Mouse (Mus musculus) kidney, adult 9 months (tissue): ENCODE results near the gene Kdm4b.

Source experiments
- DNase-seq: peaks from one replicate; pipeline ENCODE4 v3.0.0; 2022

The Kdm4b gene

GRCm38 (mm10) chr17:56400221-56400620, 74.4 kb downstream of the Kdm4b start:
- no peak for DNase-seq

GRCm38 (mm10) chr17:56401051-56401521, 75.2 kb downstream of the Kdm4b start:
- DNase-seq, result peak; percentile 32

DNA sequence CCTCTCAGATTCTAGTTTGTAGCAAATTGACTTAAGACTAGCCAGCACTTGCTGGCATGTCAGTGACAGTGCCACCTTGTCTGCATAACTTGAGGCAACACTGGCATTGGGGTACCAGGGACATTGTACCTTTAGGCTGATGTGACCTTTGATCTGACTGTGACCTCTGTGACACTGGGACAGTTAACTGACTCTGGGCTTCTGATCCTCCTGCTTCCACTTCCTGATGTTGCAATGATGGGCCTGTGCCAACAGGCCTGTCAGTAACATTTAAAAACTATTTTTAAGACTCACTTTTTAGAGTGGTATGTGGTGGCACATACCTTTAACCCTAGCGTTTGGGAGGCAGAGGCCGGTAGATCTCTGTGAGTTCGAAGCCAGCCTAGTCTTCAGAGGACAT, 79.5 kb downstream of the Kdm4b start:
- no peak for DNase-seq

DNA sequence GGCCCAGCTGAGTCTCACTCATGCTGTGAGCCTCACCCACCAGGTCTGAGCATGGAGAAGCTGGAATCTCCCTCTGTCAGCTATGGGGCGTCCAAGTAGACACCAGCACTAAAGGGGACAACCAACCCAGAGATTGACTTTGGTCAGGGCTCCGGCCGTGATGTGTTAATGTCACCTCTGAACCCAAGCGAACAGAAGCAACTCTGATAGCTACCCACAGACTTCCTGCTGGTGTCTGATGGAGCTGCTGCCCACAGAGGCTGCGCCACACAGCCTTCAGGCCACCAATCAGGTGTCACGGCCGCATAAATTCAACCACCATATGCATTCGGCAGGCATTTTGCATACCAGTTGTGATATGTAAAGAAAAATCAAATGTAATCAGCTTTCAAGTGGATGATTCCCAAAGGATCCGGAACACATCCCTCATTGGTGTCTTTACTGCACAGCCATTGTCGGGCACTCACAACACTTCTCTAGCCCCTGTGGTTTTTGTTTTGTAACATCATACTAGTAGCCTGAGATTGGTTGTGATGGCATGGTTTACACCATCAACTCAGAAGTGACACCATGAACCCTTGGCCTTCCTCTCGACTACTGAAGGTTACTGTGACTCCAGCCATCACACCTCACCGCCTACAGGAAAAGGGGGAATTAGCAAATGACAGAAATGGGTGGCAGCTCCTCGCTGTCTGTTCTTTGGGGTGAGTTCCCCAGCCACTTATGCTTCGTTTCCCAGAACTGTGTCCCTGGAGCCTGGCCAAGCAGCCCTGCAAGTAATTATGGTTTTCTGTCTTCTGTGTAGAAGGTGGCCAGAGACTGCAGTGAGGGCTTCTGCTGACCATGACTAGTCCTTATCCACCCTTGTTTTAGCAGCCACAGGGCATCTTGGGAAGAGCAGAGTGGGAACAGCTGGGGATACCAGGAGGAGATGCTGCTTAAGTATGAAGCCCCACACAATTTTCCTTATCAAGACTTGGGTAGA, 80.3 kb downstream of the Kdm4b start:
- no peak for DNase-seq

DNA sequence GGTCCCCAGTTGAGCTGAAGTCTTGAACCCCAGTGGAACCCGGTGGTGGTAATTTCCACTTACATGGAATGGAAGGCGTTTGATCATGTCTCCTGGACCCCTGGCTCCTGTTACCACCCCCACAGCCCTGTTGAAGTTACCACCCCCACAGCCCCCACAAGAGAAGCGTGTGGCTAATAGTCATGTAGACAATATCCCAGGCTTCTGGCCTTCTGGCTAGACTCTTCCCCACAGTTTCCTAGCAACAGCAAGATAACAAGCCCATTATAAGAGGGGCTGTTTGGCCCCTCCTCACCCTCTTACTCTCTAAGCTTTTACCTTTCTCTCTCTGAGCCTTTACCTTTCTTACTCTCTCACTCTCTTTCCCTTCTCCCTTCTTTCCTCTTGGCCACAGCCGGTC, 81.0 kb downstream of the Kdm4b start:
- DNase-seq, result no peak

DNA sequence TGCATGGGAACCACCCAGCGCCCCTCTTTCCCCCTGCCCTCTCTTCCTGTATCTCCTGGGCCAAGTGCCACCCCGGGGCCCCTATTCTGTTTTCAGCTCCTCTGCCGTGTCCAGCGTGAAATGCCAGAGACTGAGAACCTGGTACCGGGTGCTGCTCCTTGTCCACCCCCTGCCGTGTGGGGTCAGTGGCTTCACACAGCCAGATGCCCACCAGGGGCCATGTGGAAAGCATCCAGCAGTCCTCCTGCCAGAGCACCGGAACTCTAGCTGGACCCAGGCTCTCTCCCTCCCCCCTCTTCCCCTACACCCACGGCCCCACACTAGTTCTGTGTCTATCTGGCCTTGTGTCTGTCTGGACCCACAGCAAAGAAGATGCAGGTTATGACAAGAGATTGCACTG, 81.5 kb downstream of the Kdm4b start:
- DNase-seq, result no peak

- no peak for DNase-seq
Measured at GRCm38 (mm10) chr17:56408965-56409625, 83.2 kb downstream of the Kdm4b start.

DNA sequence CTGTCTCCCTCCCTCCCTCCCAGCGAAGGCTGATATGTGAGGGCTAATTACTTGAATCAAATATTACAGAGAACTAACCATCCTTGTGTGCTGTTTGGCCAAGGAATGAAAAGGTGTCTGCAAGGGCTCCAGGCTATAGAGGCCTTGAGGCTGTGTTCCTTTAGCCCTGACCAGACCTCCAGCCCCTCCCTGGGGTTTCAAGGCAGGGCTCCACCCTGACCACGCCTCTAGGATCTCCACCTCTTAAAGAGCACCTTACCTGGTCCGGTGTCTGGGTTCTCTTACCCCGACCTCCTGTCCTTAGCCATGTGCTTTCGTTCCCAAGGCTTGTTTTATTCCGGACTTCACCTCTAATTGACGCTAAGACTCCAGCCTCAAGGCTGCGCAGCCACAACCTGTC, 83.9 kb downstream of the Kdm4b start:
- DNase-seq, result peak; percentile 20

DNA sequence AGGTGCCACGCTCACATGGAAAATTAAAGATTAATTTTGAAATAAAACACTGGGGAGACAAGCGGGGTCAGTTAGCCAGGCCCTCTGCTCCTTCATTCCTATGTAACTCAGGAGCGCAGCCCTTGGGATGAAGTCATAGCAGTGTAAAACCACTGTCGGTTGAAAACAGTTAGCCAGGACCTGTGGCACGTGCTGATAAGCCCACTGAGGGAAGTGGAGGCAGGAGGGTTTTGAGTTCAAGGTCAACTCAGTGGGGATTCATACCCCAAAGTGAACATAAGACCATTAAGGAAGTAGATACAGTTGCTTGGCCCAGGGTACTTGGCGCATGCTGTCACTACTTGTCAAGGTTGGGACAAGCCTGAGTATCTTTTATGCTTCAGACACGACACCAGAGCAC, 85.6 kb downstream of the Kdm4b start:
- no peak for DNase-seq

GRCm38 (mm10) chr17:56413113-56413512, 87.3 kb downstream of the Kdm4b start:
- DNase-seq, result no peak

GRCm38 (mm10) chr17:56414785-56415184, 88.9 kb downstream of the Kdm4b start:
- no peak for DNase-seq

- no peak for DNase-seq
Measured at GRCm38 (mm10) chr17:56418304-56418703, 92.4 kb downstream of the Kdm4b start.

GRCm38 (mm10) chr17:56420022-56420421, 94.2 kb downstream of the Kdm4b start:
- DNase-seq, result no peak

- peak; percentile 39 for DNase-seq
Measured at GRCm38 (mm10) chr17:56424726-56425583, 99.1 kb downstream of the Kdm4b start.

GRCm38 (mm10) chr17:56425584-56425914, 99.7 kb downstream of the Kdm4b start:
- DNase-seq, result peak; percentile 58

- no peak for DNase-seq
Measured at GRCm38 (mm10) chr17:56425941-56426340, 100.1 kb downstream of the Kdm4b start.

GRCm38 (mm10) chr17:56427857-56428256, 102.0 kb downstream of the Kdm4b start:
- no peak for DNase-seq

DNA sequence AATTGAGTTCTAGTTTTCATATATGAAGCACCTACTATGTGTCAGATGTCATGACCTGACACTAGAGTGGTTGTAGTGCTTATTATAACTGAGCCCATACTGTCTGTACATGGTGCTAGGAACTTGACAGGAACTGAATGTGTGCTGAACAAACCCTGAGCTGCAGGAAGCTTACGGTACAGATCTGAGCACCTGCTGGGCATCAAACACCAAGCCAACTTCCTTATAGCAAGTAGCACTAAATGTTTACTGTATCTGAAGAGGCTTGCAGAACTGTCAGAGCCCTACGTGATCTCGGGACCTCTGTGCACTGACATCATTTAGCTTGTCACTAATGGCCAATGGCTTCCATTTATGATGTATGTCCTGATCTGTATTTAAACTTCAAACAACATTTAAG, 105.7 kb downstream of the Kdm4b start:
- DNase-seq, result no peak

DNA sequence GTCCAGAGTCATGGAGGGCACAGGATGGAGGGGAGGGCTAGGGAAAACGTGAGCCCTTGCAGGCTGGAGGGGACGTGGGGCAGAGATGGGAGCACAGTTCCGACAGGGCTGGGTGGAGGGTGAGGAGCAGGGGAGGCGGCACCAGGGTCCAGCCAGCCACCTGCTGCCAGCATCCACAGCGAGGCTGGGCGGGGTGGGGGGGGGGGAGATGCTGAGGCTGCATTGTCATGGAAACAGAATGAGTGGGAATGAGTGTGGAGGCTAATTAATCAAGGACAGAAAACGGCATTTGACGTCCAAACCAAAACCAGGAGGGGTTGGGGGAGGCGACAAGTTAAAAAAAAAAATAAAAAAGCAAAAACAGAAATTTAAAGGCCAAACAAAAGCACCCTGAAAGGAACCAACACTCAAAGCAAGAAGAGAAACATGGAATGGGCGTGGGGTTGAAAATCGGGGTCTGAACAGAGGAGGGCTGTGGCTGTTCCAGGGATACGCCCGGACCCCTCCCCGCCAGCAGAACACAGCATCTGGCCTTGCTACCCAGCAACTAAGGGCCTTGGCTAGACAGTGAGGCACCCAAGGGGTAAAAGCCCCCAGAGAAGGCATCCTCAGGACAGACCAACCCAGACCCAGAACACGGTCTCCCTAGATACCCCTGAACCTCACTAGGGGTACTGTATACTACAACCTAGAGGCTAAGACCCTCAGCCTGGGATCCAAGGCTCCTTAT, 114.0 kb downstream of the Kdm4b start:
- DNase-seq, result no peak

- DNase-seq, result no peak
Measured at GRCm38 (mm10) chr17:56442316-56442715, 116.5 kb downstream of the Kdm4b start.

DNA sequence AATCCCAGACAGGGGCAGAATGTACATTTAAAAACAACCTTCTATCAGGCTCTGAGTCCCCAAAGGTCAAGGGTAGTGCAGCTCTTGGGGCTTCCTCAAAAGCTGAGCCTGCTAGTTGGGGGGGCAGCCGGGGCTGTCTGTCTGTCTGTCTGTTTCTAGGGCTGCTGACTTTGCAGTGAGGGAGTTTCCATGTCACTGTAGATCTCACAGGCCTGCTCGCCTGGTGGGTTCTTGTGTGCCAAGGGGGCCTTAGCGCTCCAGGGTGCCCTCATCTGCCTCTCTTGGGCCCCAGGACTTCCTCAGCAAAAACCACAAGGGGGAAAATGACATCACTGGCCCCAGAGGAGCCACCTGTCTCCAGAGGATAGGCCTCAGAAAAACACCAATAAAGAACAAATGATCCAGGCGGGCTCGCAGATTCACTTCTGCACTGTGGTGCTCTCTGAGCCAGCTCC, 117.5 kb downstream of the Kdm4b start:
- no peak for DNase-seq

GRCm38 (mm10) chr17:56444771-56445170, 118.9 kb downstream of the Kdm4b start:
- no peak for DNase-seq
